Mouse (Mus musculus) splenic B cell, adult 2 months (primary cell): ENCODE measurements around the gene Naa11.

Experiments used
- DNase-seq: peaks from one replicate; pipeline ENCODE4 v3.0.0-alpha.2; 2011; ENCODE audit warnings: low read depth, low spot score
- H3K27me3 ChIP-seq: 2 replicates; pipeline ENCODE4 v1.6.1; 2012; ENCODE audit warnings: mild to moderate bottlenecking, low read length, moderate library complexity, mixed read lengths; ENCODE audit not compliant: control insufficient read depth, poor library complexity, insufficient read depth, severe bottlenecking
- H3K36me3 ChIP-seq: 2 replicates; pipeline ENCODE4 v1.6.1; 2012; ENCODE audit warnings: mild to moderate bottlenecking, low read length, moderate library complexity, mixed read lengths; ENCODE audit not compliant: control insufficient read depth, poor library complexity, insufficient read depth, severe bottlenecking

Naa11 gene

GRCm38 (mm10) chr5:97364252-97364651 is 27.9 kb downstream of the Naa11 start:
- H3K36me3 ChIP-seq, result no peaks in the 10 kb centered on the region
- peak; percentile 42 for DNase-seq
- H3K27me3 ChIP-seq, result no peaks in the 10 kb centered on the region

DNA sequence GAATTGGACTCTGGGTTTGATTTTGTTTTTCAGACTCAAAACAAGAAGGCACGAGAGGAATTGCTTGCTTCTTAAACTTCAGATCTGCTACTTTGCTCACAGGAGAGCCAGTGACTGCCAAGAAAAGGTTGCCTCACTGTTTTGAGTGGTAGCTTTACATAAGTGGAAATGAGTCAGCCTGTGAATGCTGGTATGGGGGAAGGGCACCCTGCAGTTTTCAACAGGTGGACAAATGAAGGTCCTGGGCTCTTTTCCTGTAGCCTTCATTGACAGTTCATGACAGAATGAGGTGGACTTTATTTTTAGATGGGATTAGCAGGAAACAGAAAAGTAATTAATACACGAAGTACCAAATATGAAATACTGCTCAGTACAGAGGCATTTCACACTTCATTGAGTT is 29.6 kb downstream of the Naa11 start:
- DNase-seq, result no peak
- Histone ChIP-seq H3K27me3 (no peaks in the 10 kb centered on the region), H3K36me3 (no peaks in the 10 kb centered on the region)

DNA sequence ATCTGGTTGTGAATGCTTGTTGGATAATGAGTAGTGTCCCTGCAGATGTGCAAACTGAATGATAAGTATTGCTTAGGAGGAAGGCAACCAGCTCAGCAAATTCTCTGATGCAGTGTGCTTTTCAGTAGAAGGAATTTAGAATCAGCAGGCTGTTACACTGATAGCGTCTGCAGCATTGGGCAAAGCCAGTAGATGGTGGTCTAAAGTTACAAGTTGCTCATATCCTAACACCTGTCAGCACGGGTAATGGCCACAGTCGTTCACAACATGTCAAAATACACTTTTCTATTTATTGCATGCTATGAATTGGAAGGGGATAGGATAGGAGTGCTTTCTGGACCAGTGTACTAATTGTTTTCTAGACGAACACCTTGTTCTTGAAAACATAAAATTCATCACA is 33.1 kb downstream of the Naa11 start:
- no peaks in the 10 kb centered on the region for H3K27me3 ChIP-seq
- no peaks in the 10 kb centered on the region for H3K36me3 ChIP-seq
- peak; percentile 3 for DNase-seq

- DNase-seq, result no peak
- no peaks in the 10 kb centered on the region for H3K36me3 ChIP-seq
- no peaks in the 10 kb centered on the region for H3K27me3 ChIP-seq
Observed at GRCm38 (mm10) chr5:97356135-97356534, 36.0 kb downstream of the Naa11 start.

DNA sequence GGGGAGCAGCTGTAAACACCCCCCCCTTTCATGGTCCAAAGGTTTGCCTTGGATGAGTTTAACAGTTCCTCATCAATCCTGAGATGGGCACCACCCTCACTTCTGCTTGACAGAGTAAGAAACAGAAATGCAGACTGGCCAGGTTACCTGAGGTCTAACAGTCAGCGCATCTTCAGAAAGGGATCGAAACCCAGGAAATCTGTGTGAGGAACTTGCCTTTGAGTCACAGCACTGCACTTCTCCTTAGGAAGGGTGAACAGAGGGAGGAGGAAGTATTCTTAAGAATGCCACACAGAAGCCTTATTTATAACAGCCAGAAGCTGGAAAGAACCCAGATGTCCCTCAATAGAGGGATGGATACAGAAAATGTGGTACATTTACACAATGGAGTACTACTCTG is 37.0 kb downstream of the Naa11 start:
- no peaks in the 10 kb centered on the region for H3K27me3 ChIP-seq
- no peak for DNase-seq
- no peaks in the 10 kb centered on the region for H3K36me3 ChIP-seq

- H3K27me3 ChIP-seq, result no peaks in the 10 kb centered on the region
- H3K36me3 ChIP-seq, result no peaks in the 10 kb centered on the region
- no peak for DNase-seq
Observed at GRCm38 (mm10) chr5:97348760-97349159, 43.4 kb downstream of the Naa11 start.

GRCm38 (mm10) chr5:97348310-97348709 is 43.9 kb downstream of the Naa11 start:
- Histone ChIP-seq H3K36me3 (no peaks in the 10 kb centered on the region), H3K27me3 (no peaks in the 10 kb centered on the region)
- DNase-seq, result no peak

DNA sequence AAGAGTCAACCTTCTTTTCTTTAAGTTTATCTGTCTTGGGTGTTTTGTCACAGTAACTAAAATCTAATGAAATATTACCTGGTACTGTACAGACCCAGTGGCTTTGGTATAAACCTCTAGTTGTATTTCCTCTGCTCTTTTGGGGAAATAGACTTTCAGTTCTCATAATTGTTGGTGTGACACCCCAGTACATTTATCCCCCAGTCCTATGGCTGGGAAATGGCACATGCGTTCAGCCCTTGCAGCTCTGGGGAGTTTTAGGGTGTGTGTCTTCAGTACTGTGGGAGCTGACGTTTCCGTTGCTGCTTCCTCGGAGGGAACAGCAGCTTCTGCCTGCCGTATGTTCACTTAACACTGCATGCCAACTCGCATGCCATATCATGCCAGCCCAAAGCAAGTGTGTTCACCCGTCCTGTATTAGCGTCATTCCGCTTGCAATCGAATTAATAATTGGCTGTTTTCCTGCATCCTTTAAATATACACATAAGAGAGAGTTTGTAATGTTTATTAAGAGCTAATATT is 46.4 kb downstream of the Naa11 start:
- DNase-seq, result no peak
- H3K36me3 ChIP-seq, result no peaks in the 10 kb centered on the region
- no peaks in the 10 kb centered on the region for H3K27me3 ChIP-seq

DNA sequence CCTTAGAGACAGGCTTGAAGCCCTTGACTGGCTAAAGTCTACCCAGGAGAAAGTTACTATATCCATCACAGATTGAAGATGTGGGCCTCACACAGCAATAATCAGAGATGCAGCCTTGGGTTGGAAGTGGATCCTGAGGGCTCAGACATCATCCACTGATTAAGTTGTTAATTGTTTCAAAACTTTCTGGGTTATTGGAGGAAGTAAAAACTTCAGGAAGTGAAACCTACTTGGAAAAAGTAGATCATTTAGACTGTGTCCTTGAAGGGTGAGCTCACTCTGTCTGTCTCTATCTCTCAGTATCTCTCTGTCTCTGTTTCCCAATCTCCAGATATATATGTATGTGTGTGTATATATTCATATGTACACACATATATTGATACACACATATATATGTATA is 47.0 kb downstream of the Naa11 start:
- DNase-seq, result no peak
- H3K36me3 ChIP-seq, result no peaks in the 10 kb centered on the region
- H3K27me3 ChIP-seq, result no peaks in the 10 kb centered on the region

GRCm38 (mm10) chr5:97344144-97344543 is 48.0 kb downstream of the Naa11 start:
- H3K36me3 ChIP-seq, result no peaks in the 10 kb centered on the region
- no peaks in the 10 kb centered on the region for H3K27me3 ChIP-seq
- DNase-seq, result no peak

GRCm38 (mm10) chr5:97334794-97335193 is 57.4 kb downstream of the Naa11 start:
- no peak for DNase-seq
- Histone ChIP-seq H3K36me3 (no peaks in the 10 kb centered on the region), H3K27me3 (no peaks in the 10 kb centered on the region)
